Mouse (Mus musculus) kidney, adult 18-20 months (tissue): ENCODE results near the gene Srsf11.

Experiments used
- DNase-seq: peaks from one replicate; pipeline ENCODE4 v3.0.0; 2021

The Srsf11 gene

GRCm38 (mm10) chr3:157973236-157973635 lies 63.2 kb downstream of the Srsf11 start:
- DNase-seq, result no peak

- DNase-seq, result no peak
Measured at GRCm38 (mm10) chr3:157971151-157971550, 65.3 kb downstream of the Srsf11 start.
